Mouse (Mus musculus): ENCODE results near the gene Rassf1. TPM values are rescaled to one million over a fixed set of nuclear protein-coding genes. Genes with fewer than 3 reads are reported as not detected.
"Not testable (repeated sequence)": the region's sequence is repeated elsewhere in the genome, so short reads cannot be mapped to it uniquely, and the experiment has no call there.

The Rassf1 gene
- total RNA-seq, 2 experiments from 2014 or later, result 16.7 to 19.0 TPM

DNA sequence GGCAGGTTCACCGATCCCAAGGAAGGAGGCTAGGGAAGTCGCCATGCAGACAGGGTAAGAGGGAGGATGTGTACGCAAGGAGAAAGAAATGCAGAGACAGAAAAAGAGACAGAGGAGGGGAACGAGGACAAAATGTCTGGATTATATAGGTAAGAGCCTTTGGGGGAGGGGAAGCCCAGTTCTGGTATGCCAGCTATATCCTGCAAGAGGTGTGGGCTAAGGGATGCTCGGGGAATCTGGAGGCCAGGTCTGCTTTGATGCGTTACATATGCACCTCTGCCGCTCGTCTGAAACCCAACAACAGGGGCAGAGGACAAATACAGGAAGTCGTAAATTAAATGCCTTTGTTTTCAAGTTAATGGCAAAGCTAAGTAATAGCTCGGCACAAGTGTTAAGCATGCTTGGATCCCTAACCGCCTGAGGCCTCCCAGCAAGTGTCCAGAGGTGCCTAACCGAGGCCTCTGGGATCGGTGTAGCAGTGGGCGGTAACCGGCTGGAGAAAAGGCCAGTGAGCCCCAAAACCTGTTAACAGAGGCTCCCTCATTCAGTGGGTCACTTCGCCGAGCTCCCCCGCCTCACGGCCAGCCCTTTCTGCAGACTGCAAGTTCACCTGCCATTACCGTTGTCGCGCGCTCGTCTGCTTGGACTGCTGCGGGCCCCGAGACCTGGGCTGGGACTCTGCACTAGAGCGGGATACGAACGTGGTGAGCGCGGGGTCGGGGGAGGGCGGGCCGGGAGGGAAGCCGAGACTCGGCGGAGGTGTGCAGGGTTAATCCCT is 2.4 kb downstream of the Rassf1 start:
- intact Hi-C loops (cut with DNase I), result no loop called here
- peak in 1 of 2 experiments; percentile 54 for DNase-seq (ENCODE audit: low spot score in 2 of 2)

DNA sequence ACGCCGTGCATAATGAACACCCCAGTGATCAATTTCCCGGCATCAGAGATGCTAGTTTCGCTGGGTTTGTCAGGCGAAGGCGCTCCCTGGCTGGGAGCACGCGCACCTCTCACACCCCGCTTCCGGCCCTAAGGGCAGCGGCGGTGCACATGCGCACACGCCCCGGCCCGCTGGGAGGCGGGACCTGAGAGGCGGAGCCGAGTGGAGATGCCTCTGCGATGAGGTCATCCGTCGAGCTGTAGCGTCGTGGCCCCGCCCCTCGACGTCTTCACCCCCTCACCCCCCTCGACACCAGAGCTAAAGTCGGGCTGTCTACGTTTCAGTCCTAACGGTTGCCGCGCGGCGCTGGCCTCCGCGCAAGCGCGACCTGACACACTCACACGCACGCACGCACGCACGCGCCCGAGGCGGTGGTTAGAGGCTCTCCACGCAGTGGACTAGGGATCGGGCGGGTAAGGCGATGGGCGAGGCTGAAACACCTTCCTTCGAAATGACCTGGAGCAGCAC is 3.0 kb downstream of the Rassf1 start:
- intact Hi-C loops (cut with DNase I), result no loop called here
- DNase-seq (ENCODE audit: low spot score in 2 of 2), result peak; percentile 94 to 95

DNA sequence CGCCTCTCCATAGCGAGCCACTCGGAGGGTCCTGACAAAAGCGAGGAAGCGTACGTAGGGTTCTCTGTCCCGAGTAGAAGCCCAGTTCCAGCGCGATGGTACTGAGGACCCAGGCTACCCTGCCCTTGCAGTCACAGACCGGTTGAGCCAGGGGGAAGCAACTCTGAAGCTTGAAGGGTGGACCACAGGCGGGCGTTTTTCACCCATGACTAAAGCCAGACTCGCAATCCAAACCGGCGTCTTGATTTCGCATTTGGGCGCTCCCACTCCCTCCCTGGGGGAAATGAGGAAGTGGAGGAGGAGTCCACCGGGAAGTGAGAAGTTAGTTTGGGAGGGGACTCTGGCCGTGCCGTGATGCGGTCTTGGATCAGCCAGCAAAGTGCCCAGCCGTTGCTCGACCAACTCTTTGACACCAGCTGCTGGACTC is 3.7 kb downstream of the Rassf1 start:
- no peak for DNase-seq (ENCODE audit: low spot score in 2 of 2)
- intact Hi-C loops (cut with DNase I), result no loop called here

DNA sequence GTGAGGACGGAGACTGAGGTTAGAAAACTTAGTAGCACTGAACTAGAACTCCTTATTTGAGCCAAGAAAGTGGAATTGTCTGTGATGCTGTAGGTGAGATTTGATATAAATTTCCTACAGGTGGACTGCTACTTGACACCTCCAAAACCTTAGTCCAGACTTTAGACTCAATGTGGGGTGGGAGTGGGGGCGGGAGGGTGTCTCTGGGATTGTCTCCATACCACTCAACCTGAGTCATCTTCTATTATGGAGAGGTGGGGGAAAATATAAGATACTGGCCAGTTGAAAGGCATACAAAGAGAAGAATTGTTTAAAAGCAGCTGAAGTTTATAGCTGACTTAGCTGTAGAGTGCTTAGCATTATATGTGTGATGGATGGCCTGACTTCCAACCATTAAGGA is 4.3 kb downstream of the Rassf1 start:
- no peak for DNase-seq (ENCODE audit: low spot score in 2 of 2)
- intact Hi-C loops (cut with DNase I), result no loop called here

DNA sequence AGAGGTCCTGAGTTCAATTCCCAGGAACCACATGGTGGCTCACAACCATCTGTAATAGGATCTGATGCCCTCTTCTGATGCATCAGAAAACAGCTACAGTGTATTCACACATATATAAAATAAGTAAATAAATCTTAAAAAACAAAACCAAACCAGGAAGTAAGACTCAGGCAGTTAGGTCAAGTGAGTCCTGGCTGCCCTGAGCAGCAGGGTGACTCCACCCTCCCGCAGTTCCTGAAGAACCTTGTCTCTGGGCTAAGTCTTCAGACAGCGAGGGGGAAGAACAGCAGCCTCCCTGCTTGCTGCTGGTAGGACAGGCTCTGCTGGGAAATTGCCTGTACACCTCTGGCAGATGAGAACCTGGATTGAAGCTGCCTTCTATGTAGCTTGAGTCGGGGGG is 5.0 kb downstream of the Rassf1 start:
- intact Hi-C loops (cut with DNase I), result no loop called here
- DNase-seq (ENCODE audit: low spot score in 2 of 2), result no peak

DNA sequence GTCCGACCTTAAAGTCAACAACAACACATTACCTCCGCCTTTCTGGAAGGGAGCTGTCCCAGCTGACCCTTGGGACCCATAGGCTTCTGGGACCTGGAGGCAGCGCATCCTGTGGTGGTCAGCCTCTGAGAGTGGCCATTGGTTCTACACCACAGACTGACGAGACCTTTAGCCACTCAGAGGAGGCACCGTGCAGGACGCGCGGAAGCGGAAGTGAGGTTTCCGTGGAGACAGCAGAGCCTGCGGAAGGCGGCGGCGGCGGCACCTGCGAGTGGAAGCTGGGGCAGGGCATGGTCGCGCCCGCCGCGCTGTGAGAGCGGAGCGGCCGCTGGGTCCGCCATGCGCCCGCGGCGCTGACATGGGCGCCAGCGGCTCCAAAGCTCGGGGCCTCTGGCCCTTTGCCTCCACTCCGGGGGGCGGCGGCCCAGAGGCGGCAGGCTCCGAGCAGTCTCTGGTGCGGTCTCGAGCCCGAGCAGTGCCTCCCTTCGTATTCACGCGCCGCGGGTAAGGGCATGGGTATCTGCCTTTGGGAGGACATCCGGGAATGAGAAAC is 11.8 kb downstream of the Rassf1 start, which contains the start of gene Tusc2:
Gene Tusc2, plus strand, starts transcription at position 227 of the 553 bp plus-strand sequence.
- peak; percentile 95 to 96 for DNase-seq (ENCODE audit: low spot score in 2 of 2)
- intact Hi-C loops (cut with DNase I), result no loop called here

DNA sequence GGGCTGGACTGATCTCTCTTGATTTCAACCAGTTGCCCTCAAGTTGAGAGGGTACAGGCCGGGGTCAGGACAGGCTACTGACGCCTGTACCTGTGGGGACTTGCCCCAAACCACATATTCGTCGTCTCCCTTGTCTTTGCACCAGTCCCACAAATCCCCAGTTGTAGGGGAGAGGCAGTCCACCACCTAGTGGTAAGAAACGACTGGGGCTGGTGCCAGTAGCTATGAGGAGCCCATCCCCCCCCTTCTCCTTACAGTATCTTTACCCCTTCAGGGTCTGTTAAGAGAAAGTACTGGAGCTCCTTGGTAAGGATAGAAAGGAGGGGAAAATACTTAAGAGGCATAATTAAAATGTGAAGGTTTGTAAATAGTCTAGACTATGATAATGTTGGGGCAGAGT is 14.2 kb downstream of the Rassf1 start:
- intact Hi-C loops (cut with DNase I), result not testable (repeated sequence)

DNA sequence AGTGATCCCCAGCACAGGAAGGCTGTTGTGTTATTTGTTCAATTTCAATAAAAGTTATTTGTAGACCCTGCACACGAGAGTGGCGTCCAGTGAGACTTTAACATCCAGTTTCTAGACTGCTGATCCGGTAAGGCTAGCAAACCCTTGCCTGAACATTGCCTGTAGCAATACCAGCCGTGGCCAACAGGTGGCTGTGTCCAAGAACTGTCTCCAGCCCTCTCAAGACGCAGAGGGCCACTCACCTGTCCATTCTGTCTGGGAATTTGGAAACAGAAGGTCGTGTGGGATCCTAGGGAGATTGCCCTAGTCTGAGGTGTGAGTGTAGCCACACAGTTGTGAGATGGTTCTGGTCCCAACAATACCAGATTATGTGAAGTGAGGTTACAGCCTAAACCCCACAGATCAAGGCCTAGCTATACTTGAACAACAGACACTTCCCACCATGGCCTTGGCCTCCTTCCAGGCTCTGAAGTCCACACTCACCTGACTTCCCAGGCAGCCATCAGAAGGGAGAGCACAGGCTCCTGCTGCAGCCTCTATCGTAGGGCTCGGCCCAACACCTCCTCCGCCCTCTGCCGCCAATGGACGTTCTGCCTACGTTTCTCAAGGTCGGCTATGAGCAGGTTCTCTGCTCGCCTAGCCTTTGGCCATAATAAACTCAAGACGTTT is 14.8 kb downstream of the Rassf1 start:
- intact Hi-C loops (cut with DNase I), result no loop called here
- DNase-seq (ENCODE audit: low spot score in 2 of 2), result peak; percentile 62 to 73

More for the DNA sequence above, 14.2 kb downstream of the Rassf1 start:
- DNase-seq (ENCODE audit: low spot score in 2 of 2), result not testable (repeated sequence)

DNA sequence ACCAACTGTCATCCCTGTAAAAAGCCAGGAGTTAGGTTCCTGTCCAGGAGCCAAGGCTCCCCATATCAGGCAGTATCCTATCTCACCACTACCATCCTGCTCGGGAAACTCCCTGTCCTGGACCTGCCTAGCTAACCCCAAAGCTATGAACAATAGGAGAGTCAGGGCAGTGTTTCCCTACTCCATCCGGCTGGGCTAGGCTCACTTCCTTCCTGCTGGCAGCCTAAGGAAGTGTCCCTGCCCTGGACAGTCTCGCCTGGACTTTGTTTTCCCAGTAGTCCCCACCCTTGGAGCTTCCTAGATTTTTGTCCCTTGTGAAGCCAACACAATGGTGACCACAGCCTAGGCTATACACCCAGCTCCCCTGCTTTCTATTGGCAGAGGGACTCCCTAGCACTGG is 15.5 kb downstream of the Rassf1 start:
- intact Hi-C loops (cut with DNase I), result no loop called here
- no peak for DNase-seq (ENCODE audit: low spot score in 2 of 2)

DNA sequence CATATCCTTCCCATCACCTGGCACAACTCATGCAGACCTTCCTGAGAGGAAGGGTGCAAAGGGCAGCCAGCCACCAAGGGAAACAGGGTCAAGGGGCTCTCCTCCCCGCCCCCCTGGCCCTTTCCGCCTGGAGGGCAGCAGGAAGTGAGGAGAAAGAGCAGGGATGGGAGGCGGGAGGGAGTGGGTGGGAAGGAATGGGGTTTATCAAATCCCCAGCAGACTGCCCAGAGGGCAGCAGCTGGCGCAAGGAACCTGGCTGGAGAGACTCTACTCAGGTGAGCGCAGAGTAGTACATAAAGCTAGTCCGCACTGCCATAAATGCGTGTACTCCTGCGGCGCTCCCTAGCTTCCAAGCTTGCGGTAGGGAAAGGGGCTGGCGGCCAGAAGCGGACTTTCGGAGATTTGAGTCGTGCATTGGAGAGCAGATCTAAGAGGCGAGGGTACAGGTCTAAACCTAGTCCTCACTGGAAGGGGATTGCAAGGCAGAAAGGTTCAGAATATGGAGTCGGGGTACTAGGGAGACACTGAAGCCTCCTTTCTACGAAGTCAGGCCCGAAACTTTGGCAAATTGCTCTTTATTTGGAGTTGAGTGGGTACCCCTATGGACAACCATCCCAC is 16.5 kb downstream of the Rassf1 start, which contains the start of gene Hyal2:
Gene Hyal2, plus strand, starts transcription at position 244 of the 618 bp plus-strand sequence.
- no peak for DNase-seq (ENCODE audit: low spot score in 2 of 2)
- intact Hi-C loops (cut with DNase I), result no loop called here

DNA sequence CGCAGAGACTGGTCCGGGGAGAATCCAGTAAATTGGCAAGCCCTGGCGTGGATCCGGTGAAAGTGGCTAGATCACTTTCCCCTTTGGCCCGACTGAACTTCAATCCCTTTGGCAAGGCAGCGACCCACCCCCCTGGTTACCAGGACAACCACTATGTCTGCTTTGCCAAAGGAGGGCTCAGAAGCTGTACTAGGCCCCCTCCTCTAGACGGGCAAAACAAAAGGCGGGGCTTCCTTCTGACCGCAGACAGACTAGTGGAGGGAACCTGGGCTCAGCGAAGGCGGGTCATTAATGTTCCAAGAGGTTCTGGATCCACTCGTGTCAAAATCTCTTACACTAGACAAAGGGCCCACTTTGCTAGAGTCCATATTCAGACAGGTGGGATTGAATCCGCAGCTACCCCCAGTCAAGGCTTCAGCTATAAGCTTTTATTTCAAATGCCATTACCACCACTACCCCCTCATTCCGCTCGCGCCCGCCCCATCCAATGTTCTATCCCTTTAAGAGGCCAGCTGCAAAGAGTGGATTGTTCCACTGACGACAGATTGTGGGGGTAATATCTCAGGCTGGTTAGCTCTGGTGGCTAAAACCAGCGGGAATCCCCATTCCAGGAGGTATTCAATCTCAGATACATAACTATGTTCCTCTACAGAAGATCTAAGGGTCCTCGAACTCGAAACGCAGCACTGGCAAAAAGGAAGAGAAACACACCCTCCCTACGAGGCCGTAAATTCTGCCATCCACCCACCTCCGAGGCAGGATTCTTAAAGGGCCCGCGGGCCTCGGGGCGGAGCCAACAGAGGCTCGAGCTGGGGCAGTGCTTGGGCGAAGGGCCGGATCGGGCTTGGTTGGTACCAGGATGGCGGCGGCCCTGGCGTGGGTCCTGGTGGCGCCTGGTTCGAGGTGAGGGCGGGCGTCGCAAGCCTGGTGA is 17.2 kb downstream of the Rassf1 start:
- peak; percentile 78 to 84 for DNase-seq (ENCODE audit: low spot score in 2 of 2)
- intact Hi-C loops (cut with DNase I), result no loop called here

DNA sequence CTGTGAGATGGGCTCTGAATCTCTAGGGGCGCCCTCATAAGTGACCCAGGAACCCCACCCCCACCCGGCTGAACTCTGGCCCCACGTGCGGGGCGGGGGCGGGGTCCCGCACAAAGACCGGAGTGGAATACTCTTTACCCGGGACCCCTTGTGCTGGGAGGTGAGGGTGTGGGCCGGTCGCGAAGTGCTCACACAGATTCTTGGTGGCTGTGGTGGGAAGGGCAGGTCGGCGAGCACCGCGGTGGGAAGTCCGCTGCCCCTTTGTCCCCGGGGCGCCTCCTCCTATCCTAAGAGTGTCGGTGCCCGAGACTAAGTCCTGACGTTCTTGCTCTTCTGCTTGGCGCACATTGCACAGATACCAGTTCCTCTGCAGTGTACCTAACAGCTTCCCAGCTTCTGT is 17.9 kb downstream of the Rassf1 start:
- intact Hi-C loops (cut with DNase I), result no loop called here
- DNase-seq (ENCODE audit: low spot score in 2 of 2), result no peak

DNA sequence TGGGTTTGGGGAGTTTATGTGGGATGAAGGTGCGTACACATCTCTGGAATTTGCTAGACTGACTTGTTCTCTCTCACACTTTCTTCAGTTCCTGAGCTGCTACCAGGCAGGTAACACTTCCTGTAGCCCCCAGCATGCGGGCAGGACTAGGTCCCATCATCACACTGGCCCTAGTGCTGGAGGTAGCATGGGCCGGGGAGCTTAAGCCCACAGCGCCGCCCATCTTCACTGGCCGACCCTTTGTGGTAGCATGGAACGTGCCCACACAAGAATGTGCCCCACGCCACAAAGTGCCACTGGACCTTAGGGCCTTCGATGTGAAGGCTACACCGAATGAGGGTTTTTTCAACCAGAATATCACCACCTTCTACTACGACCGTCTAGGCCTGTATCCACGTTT is 18.7 kb downstream of the Rassf1 start:
- intact Hi-C loops (cut with DNase I), result no loop called here
- DNase-seq (ENCODE audit: low spot score in 2 of 2), result no peak

DNA sequence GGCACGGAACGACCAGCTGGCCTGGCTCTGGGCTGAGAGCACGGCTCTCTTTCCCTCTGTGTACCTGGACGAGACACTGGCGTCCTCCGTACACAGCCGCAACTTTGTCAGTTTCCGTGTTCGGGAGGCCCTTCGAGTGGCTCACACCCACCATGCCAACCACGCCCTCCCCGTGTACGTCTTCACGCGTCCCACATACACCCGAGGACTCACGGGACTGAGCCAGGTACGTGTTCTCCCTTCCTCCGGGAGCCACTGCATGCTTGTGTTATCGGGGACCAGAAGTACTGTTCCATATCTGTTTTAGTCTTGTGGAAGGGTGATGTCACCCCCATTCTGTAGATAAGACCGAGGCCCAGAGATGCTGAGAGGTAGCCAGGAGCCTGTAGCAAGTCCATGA is 19.5 kb downstream of the Rassf1 start:
- no peak for DNase-seq (ENCODE audit: low spot score in 2 of 2)
- intact Hi-C loops (cut with DNase I), result no loop called here

DNA sequence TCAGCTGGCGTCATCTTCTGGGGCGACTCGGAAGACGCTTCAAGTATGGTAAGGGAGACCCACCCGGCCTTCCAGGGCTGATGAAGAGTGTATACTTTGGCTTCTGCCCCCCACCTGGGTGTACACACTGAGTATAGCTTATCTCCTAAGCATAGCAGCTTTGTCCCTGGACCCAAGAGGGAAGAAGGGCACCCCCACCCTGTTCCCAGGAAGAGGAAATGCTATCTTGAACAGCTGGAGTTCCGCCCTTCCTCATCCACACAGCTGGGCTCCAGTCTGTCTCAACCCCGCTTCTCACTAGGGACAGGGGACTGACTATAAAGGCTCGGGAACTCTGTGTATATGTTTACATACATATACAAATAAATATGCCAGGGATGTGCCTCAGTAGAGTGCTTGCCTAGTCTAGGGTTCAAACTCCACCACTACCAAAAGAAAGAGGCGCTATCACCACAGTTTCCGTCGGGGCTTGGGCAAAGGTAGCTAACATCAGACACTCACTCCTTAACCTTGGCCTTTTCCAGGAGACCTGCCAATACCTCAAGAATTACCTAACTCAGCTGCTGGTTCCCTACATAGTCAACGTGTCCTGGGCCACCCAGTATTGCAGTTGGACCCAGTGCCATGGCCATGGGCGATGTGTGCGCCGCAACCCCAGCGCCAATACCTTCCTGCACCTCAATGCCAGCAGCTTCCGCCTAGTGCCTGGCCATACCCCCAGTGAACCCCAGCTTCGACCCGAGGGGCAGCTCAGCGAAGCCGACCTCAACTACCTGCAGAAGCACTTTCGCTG is 20.4 kb downstream of the Rassf1 start:
- DNase-seq (ENCODE audit: low spot score in 2 of 2), result no peak
- intact Hi-C loops (cut with DNase I), result no loop called here

DNA sequence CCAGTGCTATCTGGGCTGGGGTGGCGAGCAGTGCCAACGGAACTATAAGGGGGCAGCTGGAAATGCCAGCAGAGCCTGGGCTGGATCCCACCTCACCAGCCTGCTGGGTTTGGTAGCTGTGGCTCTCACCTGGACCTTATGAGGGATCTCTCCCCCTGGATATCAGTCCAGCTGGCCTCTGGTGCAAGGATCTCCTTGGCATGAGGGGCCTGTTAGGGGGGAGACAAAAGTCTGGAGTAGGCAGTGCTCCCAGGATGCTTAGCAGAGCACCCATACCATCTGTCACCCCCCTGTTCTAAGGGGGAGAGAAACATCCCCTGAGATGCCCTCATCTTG is 20.9 kb downstream of the Rassf1 start:
- intact Hi-C loops (cut with DNase I), result no loop called here
- no peak for DNase-seq (ENCODE audit: low spot score in 2 of 2)

DNA sequence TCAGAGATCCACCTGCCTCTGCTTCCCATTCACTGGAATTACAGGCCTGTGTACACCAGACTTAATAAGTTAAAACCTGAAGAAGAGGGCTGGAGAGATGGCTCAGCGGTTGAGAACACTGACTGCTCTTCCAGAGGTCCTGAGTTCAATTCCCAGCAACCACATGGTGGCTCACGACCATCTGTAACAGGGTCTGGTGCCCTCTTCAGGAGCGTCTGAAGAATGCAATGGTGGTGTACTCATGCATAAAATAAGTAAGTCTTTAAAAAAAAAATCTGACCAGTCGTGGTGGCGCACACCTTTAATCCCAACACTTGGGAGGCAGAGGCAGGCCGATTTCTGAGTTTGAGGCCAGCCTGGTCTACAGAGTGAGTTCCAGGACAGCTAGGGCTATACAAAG is 22.4 kb downstream of the Rassf1 start:
- DNase-seq (ENCODE audit: low spot score in 2 of 2); intact Hi-C loops (cut with DNase I): not testable (repeated sequence)

DNA sequence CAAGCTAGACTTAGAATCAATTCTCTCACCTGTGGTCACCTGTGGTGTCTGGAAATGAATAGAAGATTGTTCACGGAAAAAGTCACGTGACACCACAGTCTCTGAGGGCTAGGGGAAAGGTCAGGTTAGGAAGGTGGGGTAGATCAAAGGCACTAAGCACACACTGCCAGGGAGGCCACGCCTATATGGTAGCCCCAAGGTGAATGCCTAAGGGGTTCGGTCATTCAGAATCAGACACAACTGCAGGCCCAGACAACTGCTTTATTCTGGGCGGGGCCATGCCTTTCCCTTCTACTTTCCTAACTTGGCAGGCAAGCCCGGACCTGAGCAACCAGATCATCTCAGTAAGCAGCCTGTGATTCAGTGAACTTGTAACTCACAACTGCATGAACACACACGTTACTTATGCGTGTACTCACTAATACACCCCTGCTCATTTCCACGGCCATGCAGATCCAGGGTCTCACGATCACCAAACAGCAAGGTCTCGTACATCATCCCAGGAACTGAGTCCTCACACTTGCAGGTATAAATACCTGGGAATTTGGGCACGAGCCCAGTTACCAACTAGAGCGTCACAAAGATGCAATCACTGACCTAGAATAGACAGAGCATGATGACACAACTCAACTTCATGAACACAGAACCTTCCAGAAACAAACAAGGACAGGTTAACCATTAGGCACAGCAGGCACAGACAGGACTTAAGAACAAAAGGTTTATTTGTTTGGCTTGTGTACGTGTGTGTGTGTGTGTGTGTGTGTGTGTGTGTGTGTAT is 24.4 kb downstream of the Rassf1 start:
- intact Hi-C loops (cut with DNase I), result no loop called here
- DNase-seq (ENCODE audit: low spot score in 2 of 2), result no peak
